Mouse (Mus musculus): ENCODE measurements at regions not wholly inside any gene's neighbourhood (a gene's known extent, or its start where the extent isn't known, plus 50 kb on each side); places are given as distances from the start of the nearest gene placed in this dataset.

DNA sequence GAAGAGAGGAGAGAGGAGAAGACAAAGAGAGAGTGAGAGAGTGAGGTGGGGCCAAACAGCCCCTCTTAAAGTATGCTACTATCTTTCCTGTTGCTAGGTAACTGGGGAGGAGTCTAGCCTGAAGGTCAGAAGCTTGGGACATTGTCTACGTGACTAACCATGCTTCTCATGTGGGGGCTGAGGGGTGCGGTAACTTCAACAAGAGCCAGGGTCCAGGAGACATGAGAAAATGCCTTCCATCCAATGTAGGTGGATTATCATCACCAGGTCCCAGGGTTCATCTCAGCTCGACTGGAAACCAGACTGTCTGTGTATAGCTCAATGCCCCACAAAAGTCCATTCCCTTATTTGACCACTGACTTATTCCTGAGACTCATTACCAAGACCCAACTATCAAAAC, 50.6 kb upstream of the Hdac2 start:
- TF ChIP-seq EP300 (IDR thresholded peaks at IDR 0.05; ENCODE audit: low read depth) (no peak), CTCF (IDR thresholded peaks at IDR 0.05; ENCODE audit: low read depth) (no peak)

Measured in heart, postnatal 0 days (tissue).